In the genomic region with DNA sequence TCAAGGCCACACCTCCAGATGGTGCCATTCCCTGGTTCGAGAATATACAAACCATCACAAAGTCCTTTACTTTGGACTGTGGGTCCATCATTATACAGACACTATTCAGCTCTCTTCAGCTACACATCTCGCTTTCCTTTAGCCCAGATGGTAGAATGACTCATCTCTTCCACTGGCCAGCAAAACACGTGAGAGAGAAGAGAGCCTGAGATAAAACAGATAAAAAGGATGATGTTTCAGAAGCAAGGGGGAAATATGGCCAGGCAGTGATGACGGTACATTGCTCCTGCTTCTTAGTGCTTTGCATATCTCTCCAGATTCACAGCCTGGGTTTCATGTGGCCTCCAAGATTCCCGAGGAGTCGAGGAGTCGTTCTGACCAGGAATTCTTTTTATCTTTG, we compare ENCODE assay signal across 14 mouse cellular contexts. TPM values are rescaled to one million over a fixed set of nuclear protein-coding genes. Genes with fewer than 3 reads are reported as not detected.
DNase-seq lines count a peak whose midpoint lies in the region; ATAC-seq lines count a peak whose summit lies in the region.
"Had no signal": no experiment of that assay in that cellular context is flagged by ENCODE, and none has a peak within 500 bp of the region (broad histone marks: within the 10 kb centered on the region; RNA-seq: fewer than 3 reads in every experiment).

No protein-coding gene starts in this region.

- no peak overlapping the region for H3K4me2 ChIP-seq in heart, embryonic 13.5 days
- H3K4me2 ChIP-seq: forebrain, embryonic 12.5 days; midbrain, embryonic 12.5 days; neural tube, embryonic 12.5 days had no signal

- H3K27ac ChIP-seq in heart, embryonic 13.5 days (replicated peaks): peak overlapping the region; percentile 48
- H3K27ac ChIP-seq in embryonic facial prominence, embryonic 10.5 days (replicated peaks): no peak overlapping the region
- H3K27ac ChIP-seq: forebrain, embryonic 12.5 days; midbrain, embryonic 12.5 days; neural tube, embryonic 12.5 days had no signal

- H3K4me3 ChIP-seq in heart, embryonic 13.5 days: no peak overlapping the region
- H3K4me3 ChIP-seq in embryonic facial prominence, embryonic 10.5 days: no peak overlapping the region
- H3K4me3 ChIP-seq: forebrain, embryonic 12.5 days; midbrain, embryonic 12.5 days; neural tube, embryonic 12.5 days had no signal

- H3K4me1 ChIP-seq in heart, embryonic 13.5 days: peaks cover 31% of the 10 kb centered on the region
- peaks cover 5% of the 10 kb centered on the region for H3K4me1 ChIP-seq in embryonic facial prominence, embryonic 10.5 days
- H3K4me1 ChIP-seq: forebrain, embryonic 12.5 days; midbrain, embryonic 12.5 days; neural tube, embryonic 12.5 days had no signal

- H3K36me3 ChIP-seq in heart, embryonic 13.5 days: no peaks in the 10 kb centered on the region
- no peaks in the 10 kb centered on the region for H3K36me3 ChIP-seq in embryonic facial prominence, embryonic 10.5 days (replicated peaks)
- H3K36me3 ChIP-seq: forebrain, embryonic 12.5 days; midbrain, embryonic 12.5 days; neural tube, embryonic 12.5 days had no signal

- no peak overlapping the region for H3K9ac ChIP-seq in heart, embryonic 13.5 days
- H3K9ac ChIP-seq: forebrain, embryonic 12.5 days; midbrain, embryonic 12.5 days; neural tube, embryonic 12.5 days had no signal

- intact Hi-C loops in heart, postnatal 14 days (cut with DNase I): no loop called here

- no peaks in the 10 kb centered on the region for H3K27me3 ChIP-seq in heart, embryonic 13.5 days (replicated peaks)
- H3K27me3 ChIP-seq in embryonic facial prominence, embryonic 10.5 days (replicated peaks; ENCODE audit: low read depth, poor library complexity, severe bottlenecking): no peaks in the 10 kb centered on the region
- H3K27me3 ChIP-seq: forebrain, embryonic 12.5 days; midbrain, embryonic 12.5 days; neural tube, embryonic 12.5 days had no signal

- WGBS in heart, embryonic 13.5 days: 30% methylated on average over 7 of the region's 7 CpGs
- WGBS in embryonic facial prominence, embryonic 10.5 days: 83% methylated on average over 7 of the region's 7 CpGs

- no peak for ATAC-seq in heart, embryonic 13.5 days (ENCODE audit: extremely low read depth, insufficient number of reproducible peaks, low FRiP score, low TSS enrichment)
- ATAC-seq in erythroid progenitor cell, adult 5-6 weeks (replicated peaks; ENCODE audit: low FRiP score, poor library complexity, severe bottlenecking): no peak
- ATAC-seq: lung, postnatal 0 days had no signal

- no peaks in the 10 kb centered on the region for H3K9me3 ChIP-seq in heart, embryonic 13.5 days
- no peaks in the 10 kb centered on the region for H3K9me3 ChIP-seq in embryonic facial prominence, embryonic 10.5 days
- H3K9me3 ChIP-seq: forebrain, embryonic 12.5 days; midbrain, embryonic 12.5 days; neural tube, embryonic 12.5 days had no signal

- DNase-seq in heart, postnatal 14 days: no peak
- DNase-seq in right cerebral cortex, adult 2 months (ENCODE audit: low spot score in 2 of 2): peak; percentile 31 to 50
- no peak for DNase-seq in right cerebral cortex, postnatal 10 days (ENCODE audit: low spot score in 2 of 2)
- DNase-seq in adrenal gland, postnatal 10 days: peak; percentile 26
- no peak for DNase-seq in kidney, adult 11 months
- no peak for DNase-seq in embryonic facial prominence, embryonic 10.5 days (ENCODE audit: low spot score)
- DNase-seq: cerebellum, adult 11-12 months; liver had no signal

RNA-seq across cellular contexts. Expression of gene Pja2, which starts 10.0 kb away (rescaled TPM):
- polyA plus RNA-seq in heart, embryonic 13.5 days (2015; fragmentation: Nextera tagmentation; extraction: Ambion mirVana): 68.4 and 75.7 TPM in 2 replicates
- 100 to 1,000 TPM; 110 to 118 TPM for total RNA-seq in heart, postnatal 14 days (2021)
- 10 to 100 TPM; 66.7 to 81.7 TPM for total RNA-seq in adrenal gland, postnatal 10 days (2021)
- 28.8 and 29.3 TPM in 2 replicates for total RNA-seq in erythroid progenitor cell, adult 5-6 weeks (2015; ENCODE audit: low replicate concordance)
- total RNA-seq in erythroid progenitor cell, adult 5-6 weeks (2017; ENCODE audit: low replicate concordance): 21.2 and 28.1 TPM in 2 replicates
- 54.8 and 56.8 TPM in 2 replicates for polyA plus RNA-seq in embryonic facial prominence, embryonic 10.5 days (2016; fragmentation: Nextera tagmentation; extraction: Ambion mirVana)

Comparison
In these comparisons a context has a peak if more than half of its experiments do, and no peak if none do; other contexts are left out.
1. DNase-seq: peak in right cerebral cortex, adult 2 months (2 of 2) and adrenal gland, postnatal 10 days (single experiment); none in heart, postnatal 14 days (0 of 2), right cerebral cortex, postnatal 10 days (0 of 2), kidney, adult 11 months (single experiment) and embryonic facial prominence, embryonic 10.5 days (single experiment).